Mouse (Mus musculus) liver, embryonic 15.5 days (tissue): ENCODE data around the gene Igfbp6. TPM values are rescaled to one million over a fixed set of nuclear protein-coding genes. Genes with fewer than 3 reads are reported as not detected.

Experiments used
- ATAC-seq: fragments of 200-750 bp; cut with Nextera tagmentation; 2 replicates; pipeline ENCODE4 v1.8.0; 2017; ENCODE audit warnings: moderate number of reproducible peaks, mild to moderate bottlenecking, moderate library complexity; ENCODE audit not compliant: insufficient read depth
- H3K27ac ChIP-seq: fragments of 300-500 bp; sonication (generic); replicated peaks from 2 replicates; pipeline ENCODE4 v1.5.1; 2015; ENCODE audit warnings: mild to moderate bottlenecking, inconsistent platforms
- H3K27me3 ChIP-seq: fragments of 300-500 bp; sonication (generic); 2 replicates; pipeline ENCODE4 v1.6.1; 2015; ENCODE audit warnings: mild to moderate bottlenecking, inconsistent platforms
- H3K36me3 ChIP-seq: fragments of 300-500 bp; sonication (generic); replicated peaks from 2 replicates; pipeline ENCODE4 v1.6.1; 2015; ENCODE audit warnings: moderate library complexity, mild to moderate bottlenecking, inconsistent platforms
- H3K4me1 ChIP-seq: fragments of 300-500 bp; sonication (generic); replicated peaks from 2 replicates; pipeline ENCODE4 v1.6.1; 2015; ENCODE audit warnings: inconsistent platforms
- H3K4me2 ChIP-seq: fragments of 300-500 bp; sonication (generic); 2 replicates; pipeline ENCODE4 v1.6.1; 2015; ENCODE audit warnings: moderate library complexity, mild to moderate bottlenecking, inconsistent platforms
- H3K4me3 ChIP-seq: fragments of 300-500 bp; sonication (generic); replicated peaks from 2 replicates; pipeline ENCODE4 v1.5.1; 2015; ENCODE audit warnings: mild to moderate bottlenecking, inconsistent platforms
- H3K9ac ChIP-seq: fragments of 300-500 bp; sonication (generic); 2 replicates; pipeline ENCODE4 v1.6.1; 2015; ENCODE audit warnings: moderate library complexity, mild to moderate bottlenecking, inconsistent platforms
- H3K9me3 ChIP-seq: fragments of 300-500 bp; sonication (generic); replicated peaks from 2 replicates; pipeline ENCODE4 v1.6.1; 2016; ENCODE audit warnings: inconsistent platforms
- WGBS: fragments of 180-500 bp; shearing (Covaris S2); methylation state at CpG from one replicate; pipeline ENCODE4 v1.1.7; 2015; ENCODE audit warnings: mixed read lengths; ENCODE audit not compliant: insufficient replicate concordance; 5-methylcytosine and 5-hydroxymethylcytosine counted together
- polyA plus RNA-seq: library from polyadenylated mRNA; unstranded; fragments of >200 nt; fragmentation: Nextera tagmentation; extraction: Ambion mirVana; gene quantifications from 2 replicates; pipeline ENCODE4 v1.2.1, GENCODE M21; 2015

The Igfbp6 gene
- polyA plus RNA-seq, 1 experiment from 2014 or later = 1.9 TPM

GRCm38 (mm10) chr15:102160415-102161060 lies 16.4 kb downstream of the Igfbp6 start:
- no peak overlapping the region for H3K9ac ChIP-seq
- no peak overlapping the region for H3K4me2 ChIP-seq
- H3K27me3 ChIP-seq = no peaks in the 10 kb centered on the region
- 56% methylated on average over 27 of the region's 27 CpGs for WGBS
- H3K27ac ChIP-seq = no peak overlapping the region
- H3K4me1 ChIP-seq = no peaks in the 10 kb centered on the region
- H3K9me3 ChIP-seq = no peaks in the 10 kb centered on the region
- no peak for ATAC-seq
- no peak overlapping the region for H3K4me3 ChIP-seq
- peaks cover 18% of the 10 kb centered on the region; the same call in 1 of the 2 replicates for H3K36me3 ChIP-seq

- no peak for ATAC-seq
- 16% methylated on average over 3 of the region's 3 CpGs for WGBS
- Histone ChIP-seq H3K4me2 (no peak overlapping the region), H3K4me1 (no peaks in the 10 kb centered on the region), H3K27me3 (no peaks in the 10 kb centered on the region), H3K9me3 (no peaks in the 10 kb centered on the region), H3K36me3 (peaks cover 7% of the 10 kb centered on the region; the same call in 1 of the 2 replicates), H3K9ac (no peak overlapping the region), H3K27ac (no peak overlapping the region), H3K4me3 (no peak overlapping the region)
Measured at GRCm38 (mm10) chr15:102163900-102164693, 19.9 kb downstream of the Igfbp6 start.

- Histone ChIP-seq H3K27me3 (no peaks in the 10 kb centered on the region), H3K9me3 (no peaks in the 10 kb centered on the region), H3K9ac (no peak overlapping the region), H3K4me1 (no peaks in the 10 kb centered on the region), H3K4me3 (no peak overlapping the region), H3K4me2 (no peak overlapping the region), H3K36me3 (peaks cover 7% of the 10 kb centered on the region; the same call in 1 of the 2 replicates), H3K27ac (no peak overlapping the region)
- 12% methylated on average over 6 of the region's 6 CpGs for WGBS
- ATAC-seq = no peak
Measured at GRCm38 (mm10) chr15:102165468-102166100, 21.4 kb downstream of the Igfbp6 start.

DNA sequence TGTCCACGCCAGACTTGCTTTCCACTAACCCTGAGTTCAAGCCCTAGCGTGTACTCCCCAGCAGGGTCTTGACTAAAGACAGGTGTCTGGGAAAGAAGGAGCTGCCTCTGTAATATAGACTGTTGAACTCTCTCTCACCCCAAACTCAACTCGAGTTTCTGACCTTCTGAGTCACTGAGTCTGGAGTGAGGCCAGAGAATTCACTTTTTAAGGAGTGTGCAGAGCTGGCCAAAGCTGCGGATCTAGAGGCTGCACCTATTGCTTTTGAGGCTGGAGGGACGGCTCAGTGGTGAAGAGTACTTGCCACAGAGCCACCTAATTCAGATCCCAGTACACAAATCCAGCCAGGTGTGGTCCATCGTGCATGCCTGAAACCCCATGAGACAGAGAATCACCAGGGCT lies 23.5 kb downstream of the Igfbp6 start:
- ATAC-seq = no peak
- Histone ChIP-seq H3K36me3 (0 out of 2 replicates have a peak, but pooled peaks cover 3% of the 10 kb centered on the region), H3K9ac (no peak overlapping the region), H3K27me3 (no peaks in the 10 kb centered on the region), H3K4me1 (no peaks in the 10 kb centered on the region), H3K9me3 (no peaks in the 10 kb centered on the region), H3K27ac (no peak overlapping the region), H3K4me2 (no peak overlapping the region), H3K4me3 (no peak overlapping the region)
- WGBS = 54% methylated on average over 6 of the region's 6 CpGs

GRCm38 (mm10) chr15:102169064-102169463 lies 24.9 kb downstream of the Igfbp6 start:
- WGBS = 47% methylated on average over 2 of the region's 2 CpGs
- no peak for ATAC-seq
- H3K4me2 ChIP-seq = no peak overlapping the region

DNA sequence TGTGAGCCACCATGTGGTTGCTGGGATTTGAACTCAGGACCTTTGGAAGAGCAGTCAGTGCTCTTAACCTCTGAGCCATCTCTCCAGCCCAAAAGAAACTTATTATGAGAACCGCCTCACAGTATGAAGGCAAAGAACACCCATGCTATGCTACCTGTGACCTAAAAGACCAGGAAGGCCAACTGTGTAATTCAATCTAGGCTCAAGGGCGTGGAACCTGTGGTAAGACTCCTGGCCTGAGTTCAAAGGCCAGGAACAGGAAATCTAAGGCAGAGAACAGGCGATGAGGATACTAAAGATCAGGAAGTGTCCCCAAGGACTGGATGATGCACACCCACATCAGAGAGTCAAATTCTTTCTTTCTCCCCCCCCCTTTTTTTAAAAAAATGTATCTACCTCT lies 29.4 kb downstream of the Igfbp6 start:
- no peak overlapping the region for H3K4me3 ChIP-seq
- WGBS = 47% methylated on average over 3 of the region's 3 CpGs
- no peaks in the 10 kb centered on the region for H3K36me3 ChIP-seq
- H3K27me3 ChIP-seq = no peaks in the 10 kb centered on the region
- ATAC-seq = no peak
- no peak overlapping the region for H3K27ac ChIP-seq
- H3K4me2 ChIP-seq = no peak overlapping the region
- H3K9ac ChIP-seq = no peak overlapping the region
- peaks cover 21% of the 10 kb centered on the region for H3K4me1 ChIP-seq
- H3K9me3 ChIP-seq = no peaks in the 10 kb centered on the region

More at GRCm38 (mm10) chr15:102169064-102169463, 24.9 kb downstream of the Igfbp6 start:
- no peaks in the 10 kb centered on the region for H3K36me3 ChIP-seq
- H3K27me3 ChIP-seq = no peaks in the 10 kb centered on the region
- H3K27ac ChIP-seq = no peak overlapping the region
- H3K9ac ChIP-seq = no peak overlapping the region
- H3K4me3 ChIP-seq = no peak overlapping the region
- H3K4me1 ChIP-seq = no peaks in the 10 kb centered on the region
- H3K9me3 ChIP-seq = no peaks in the 10 kb centered on the region

DNA sequence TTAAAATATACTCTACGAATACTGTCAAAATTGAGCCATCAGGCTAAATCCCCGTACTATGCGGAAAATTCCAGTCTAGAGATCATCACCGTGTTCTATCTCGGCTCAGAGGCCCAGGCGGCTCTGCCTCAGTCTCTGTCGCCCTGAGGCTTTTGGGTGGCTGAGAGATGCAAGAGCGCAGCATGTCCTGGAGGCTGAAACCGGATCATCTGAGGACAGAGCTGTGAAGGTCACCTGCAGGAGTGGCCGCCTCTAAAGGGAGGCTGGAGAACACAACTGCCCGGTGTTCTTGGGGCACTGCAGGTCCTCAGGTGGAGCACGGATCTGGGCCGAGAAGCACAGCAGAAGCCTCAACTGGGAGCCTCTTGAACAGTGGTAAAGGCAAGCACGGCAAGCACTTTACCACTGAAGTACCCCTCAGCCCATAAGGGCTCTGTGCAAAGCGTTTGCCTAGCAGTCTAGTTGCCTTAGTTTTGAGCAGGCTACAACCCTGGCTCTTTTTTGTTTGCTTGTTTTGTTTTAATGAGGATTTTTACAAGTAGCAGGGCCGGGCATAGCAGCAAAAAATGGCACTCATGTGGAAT lies 31.7 kb downstream of the Igfbp6 start:
- no peak overlapping the region for H3K4me3 ChIP-seq
- H3K9me3 ChIP-seq = no peaks in the 10 kb centered on the region
- 79% methylated on average over 16 of the region's 16 CpGs for WGBS
- peaks cover 23% of the 10 kb centered on the region for H3K4me1 ChIP-seq
- H3K9ac ChIP-seq = no peak overlapping the region
- no peak for ATAC-seq
- H3K27ac ChIP-seq = no peak overlapping the region
- no peak overlapping the region for H3K4me2 ChIP-seq
- no peaks in the 10 kb centered on the region for H3K36me3 ChIP-seq
- no peaks in the 10 kb centered on the region for H3K27me3 ChIP-seq

DNA sequence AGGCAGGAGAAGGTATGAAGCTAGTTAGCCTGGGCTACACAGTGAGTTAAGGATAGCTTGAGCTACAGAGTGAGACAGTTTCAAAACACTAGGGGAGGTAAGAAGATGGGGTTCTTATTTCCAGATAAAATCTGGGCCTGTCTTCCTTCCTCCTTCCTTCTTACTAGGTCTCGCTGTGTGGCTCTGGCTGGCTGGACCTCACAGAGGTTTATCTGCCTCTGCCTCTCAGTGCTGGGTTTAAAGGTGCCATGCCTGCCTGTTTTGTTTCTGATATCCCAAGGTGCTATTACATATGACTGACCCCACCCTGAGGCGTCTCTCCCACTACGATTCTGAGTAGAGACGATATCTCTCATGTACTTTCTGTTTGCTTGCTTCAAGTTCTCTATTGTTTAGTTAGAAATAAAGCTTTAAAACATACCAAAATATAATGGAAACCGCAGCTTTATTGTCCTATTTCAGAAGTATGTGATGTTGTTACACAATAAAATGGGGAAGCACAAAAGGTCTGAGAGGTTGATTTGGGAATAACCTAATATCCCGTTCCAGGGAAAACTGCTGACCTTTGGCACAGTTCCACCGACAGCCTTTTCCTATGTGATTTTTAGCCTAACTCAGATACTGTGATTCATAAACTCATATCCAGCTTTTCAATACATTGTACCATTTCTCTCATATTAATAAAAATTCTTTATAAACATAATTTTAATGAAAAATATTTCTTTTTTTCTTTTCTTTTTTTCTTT lies 32.6 kb downstream of the Igfbp6 start:
- no peak overlapping the region for H3K4me2 ChIP-seq
- H3K4me1 ChIP-seq = peaks cover 23% of the 10 kb centered on the region
- no peaks in the 10 kb centered on the region for H3K9me3 ChIP-seq
- H3K27ac ChIP-seq = no peak overlapping the region
- 45% methylated on average over 7 of the region's 7 CpGs for WGBS
- H3K27me3 ChIP-seq = no peaks in the 10 kb centered on the region
- no peak overlapping the region for H3K4me3 ChIP-seq
- H3K9ac ChIP-seq = no peak overlapping the region
- peak; percentile 30; the same call in 1 of the 2 replicates for ATAC-seq
- H3K36me3 ChIP-seq = no peaks in the 10 kb centered on the region

- no peaks in the 10 kb centered on the region for H3K36me3 ChIP-seq
- no peaks in the 10 kb centered on the region for H3K9me3 ChIP-seq
- H3K9ac ChIP-seq = no peak overlapping the region
- H3K27ac ChIP-seq = no peak overlapping the region
- 69% methylated on average over 8 of the region's 8 CpGs for WGBS
- no peak overlapping the region for H3K4me3 ChIP-seq
- ATAC-seq = no peak
- peaks cover 23% of the 10 kb centered on the region for H3K4me1 ChIP-seq
- no peak overlapping the region for H3K4me2 ChIP-seq
- H3K27me3 ChIP-seq = no peaks in the 10 kb centered on the region
Measured at GRCm38 (mm10) chr15:102177417-102177816, 33.3 kb downstream of the Igfbp6 start.

GRCm38 (mm10) chr15:102178279-102178678 lies 34.1 kb downstream of the Igfbp6 start:
- Histone ChIP-seq H3K4me2 (no peak overlapping the region), H3K27ac (no peak overlapping the region), H3K9me3 (no peaks in the 10 kb centered on the region), H3K4me1 (peaks cover 23% of the 10 kb centered on the region), H3K36me3 (no peaks in the 10 kb centered on the region), H3K9ac (no peak overlapping the region), H3K4me3 (no peak overlapping the region), H3K27me3 (no peaks in the 10 kb centered on the region)
- WGBS = 10% methylated on average over 6 of the region's 6 CpGs
- no peak for ATAC-seq
